Comparison of ENCODE assay signal across 10 mouse cellular contexts in the genomic region with DNA sequence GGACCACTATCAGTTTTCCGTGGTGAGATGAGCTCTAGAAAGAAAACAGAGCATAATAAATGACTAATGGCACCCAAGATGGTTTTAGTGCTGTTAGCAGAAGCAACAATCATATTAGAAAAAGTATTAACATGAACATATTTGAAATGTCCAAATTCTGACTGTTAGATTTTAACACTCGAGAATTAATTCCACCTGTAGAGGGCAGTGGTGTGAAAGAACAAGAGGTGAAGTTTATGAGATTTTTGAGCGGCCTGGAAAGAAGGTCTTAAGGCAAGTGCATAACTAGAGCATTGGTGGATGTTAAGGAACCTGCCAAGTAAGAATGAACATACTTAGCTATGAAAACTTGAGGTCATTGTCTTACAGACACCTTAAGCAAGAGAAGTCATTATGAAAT. TPM values are rescaled to one million over a fixed set of nuclear protein-coding genes. Genes with fewer than 3 reads are reported as not detected.
DNase-seq lines count a peak whose midpoint lies in the region; ATAC-seq lines count a peak whose summit lies in the region.
"Had no signal": no experiment of that assay in that cellular context is flagged by ENCODE, and none has a peak within 500 bp of the region (broad histone marks: within the 10 kb centered on the region; RNA-seq: fewer than 3 reads in every experiment).

No protein-coding gene starts in this region.

- H3K4me2 ChIP-seq in kidney, embryonic 14.5 days (replicated peaks; ENCODE audit: low read depth, low read length), result no peak overlapping the region
- H3K4me2 ChIP-seq: embryonic facial prominence, embryonic 15.5 days had no signal

- DNase-seq in adrenal gland, postnatal 10 days, result peak; percentile 16
- no peak for DNase-seq in adrenal gland, adult 8-10 months
- DNase-seq in kidney, postnatal 36 days, result peak; percentile 29 to 49
- DNase-seq in MEL-GATA-1-ER (ENCODE audit: extremely low read depth, low read depth), result peak; percentile 33
- DNase-seq in lung, postnatal 14 days, result peak; percentile 30
- no peak for DNase-seq in right cerebral cortex, postnatal 4 days
- DNase-seq in layer of hippocampus, adult 11-12 months (ENCODE audit: low spot score), result no peak

- H3K27me3 ChIP-seq in kidney, embryonic 14.5 days (ENCODE audit: control insufficient read depth, insufficient read depth, low read length), result no peaks in the 10 kb centered on the region
- H3K27me3 ChIP-seq: embryonic facial prominence, embryonic 15.5 days had no signal

- no peak overlapping the region for H3K9ac ChIP-seq in kidney, embryonic 14.5 days (ENCODE audit: low read depth, low read length)
- H3K9ac ChIP-seq: embryonic facial prominence, embryonic 15.5 days had no signal

- H3K9me3 ChIP-seq in kidney, embryonic 14.5 days (ENCODE audit: control insufficient read depth, low read length), result peaks cover 3% of the 10 kb centered on the region; the same call in 1 of the 2 replicates

- no peaks in the 10 kb centered on the region for H3K36me3 ChIP-seq in kidney, embryonic 14.5 days (ENCODE audit: control insufficient read depth, insufficient read depth, low read length)
- H3K36me3 ChIP-seq: embryonic facial prominence, embryonic 15.5 days had no signal

- 21% methylated on average over 3 of the region's 3 CpGs for WGBS in kidney, embryonic 14.5 days

- no peak for ATAC-seq in kidney, embryonic 14.5 days (ENCODE audit: low FRiP score, low TSS enrichment)

- H3K4me3 ChIP-seq in kidney, embryonic 14.5 days (ENCODE audit: low read length), result no peak overlapping the region
- H3K4me3 ChIP-seq: embryonic facial prominence, embryonic 15.5 days; myocyte had no signal

- no peak overlapping the region for H3K27ac ChIP-seq in kidney, embryonic 14.5 days (ENCODE audit: low read depth, low read length)
- H3K27ac ChIP-seq: embryonic facial prominence, embryonic 15.5 days had no signal

- no peaks in the 10 kb centered on the region for H3K4me1 ChIP-seq in kidney, embryonic 14.5 days (ENCODE audit: control insufficient read depth, insufficient read depth, low read length)
- H3K4me1 ChIP-seq: embryonic facial prominence, embryonic 15.5 days had no signal

RNA-seq across cellular contexts. Expression of a gene that starts 6.7 kb away (rescaled TPM):
- total RNA-seq in adrenal gland, postnatal 10 days (2021), result 1 to 10 TPM; 3.4 to 4.2 TPM
- total RNA-seq in adrenal gland, adult 8-10 months (2022), result 1 to 10 TPM; 3.5 to 6.3 (median 4.1) TPM
- 4.0 and 4.5 TPM in 2 replicates for polyA plus RNA-seq in kidney, embryonic 14.5 days (2014; fragmentation: Nextera tagmentation; extraction: Ambion mirVana)

RNA-seq across cellular contexts. Expression of a gene that starts 23.3 kb away (rescaled TPM):
- total RNA-seq in adrenal gland, postnatal 10 days (2021), result 10 to 100 TPM in 1 of 2 experiments, 1 to 10 TPM in 1; 9.7 to 10.2 TPM
- total RNA-seq in adrenal gland, adult 8-10 months (2022), result 10 to 100 TPM; 12.0 to 19.1 (median 16.4) TPM
- polyA plus RNA-seq in kidney, embryonic 14.5 days (2014; fragmentation: Nextera tagmentation; extraction: Ambion mirVana), result 17.7 and 22.1 TPM in 2 replicates

RNA-seq across cellular contexts. Expression of a gene that starts 39.7 kb away (rescaled TPM):
- total RNA-seq in adrenal gland, postnatal 10 days (2021), result 10 to 100 TPM; 22.4 to 25.6 TPM
- 10 to 100 TPM; 23.0 to 30.1 (median 25.8) TPM for total RNA-seq in adrenal gland, adult 8-10 months (2022)
- 20.9 and 33.2 TPM in 2 replicates for polyA plus RNA-seq in kidney, embryonic 14.5 days (2014; fragmentation: Nextera tagmentation; extraction: Ambion mirVana)

RNA-seq across cellular contexts. Expression of a gene that starts 47.8 kb away (rescaled TPM):
- 1,000 to 10,000 TPM; 1,018 to 1,027 TPM for total RNA-seq in adrenal gland, postnatal 10 days (2021)
- total RNA-seq in adrenal gland, adult 8-10 months (2022), result 100 to 1,000 TPM; 901 to 965 (median 918) TPM
- 1,360 and 1,560 TPM in 2 replicates for polyA plus RNA-seq in kidney, embryonic 14.5 days (2014; fragmentation: Nextera tagmentation; extraction: Ambion mirVana)

RNA-seq across cellular contexts. Expression of a gene that starts 52.9 kb away (rescaled TPM):
- total RNA-seq in adrenal gland, postnatal 10 days (2021), result under 1 TPM; 0.36 to 0.54 TPM
- under 1 TPM; 0.20 to 0.38 (median 0.34) TPM for total RNA-seq in adrenal gland, adult 8-10 months (2022)
- 0.47 and 0.76 TPM in 2 replicates for polyA plus RNA-seq in kidney, embryonic 14.5 days (2014; fragmentation: Nextera tagmentation; extraction: Ambion mirVana)

Comparison
In these comparisons a context has a peak if more than half of its experiments do, and no peak if none do; other contexts are left out.
1. DNase-seq: peak in adrenal gland, postnatal 10 days (single experiment), kidney, postnatal 36 days (2 of 2), MEL-GATA-1-ER (single experiment) and lung, postnatal 14 days (single experiment); none in adrenal gland, adult 8-10 months (single experiment), right cerebral cortex, postnatal 4 days (single experiment) and layer of hippocampus, adult 11-12 months (single experiment).